Mouse (Mus musculus) testis, adult 2 months (tissue): ENCODE results near the gene Hebp1. TPM values are rescaled to one million over a fixed set of nuclear protein-coding genes. Genes with fewer than 3 reads are reported as not detected.

Experiments
- H3K27ac ChIP-seq: fragments of 200-500 bp; 2 replicates; pipeline ENCODE4 v1.5.1; 2012; ENCODE audit warnings: low read depth, low read length; ENCODE audit not compliant: control insufficient read depth, insufficient read depth
- H3K27me3 ChIP-seq: fragments of 200-500 bp; 2 replicates; pipeline ENCODE4 v1.6.1; 2012; ENCODE audit warnings: mild to moderate bottlenecking, low read length, moderate library complexity; ENCODE audit not compliant: control insufficient read depth, insufficient read depth
- H3K36me3 ChIP-seq: fragments of 200-500 bp; 2 replicates; pipeline ENCODE4 v1.6.1; 2012; ENCODE audit warnings: mild to moderate bottlenecking, low read length; ENCODE audit not compliant: control insufficient read depth, insufficient read depth
- H3K4me1 ChIP-seq: fragments of 200-500 bp; 2 replicates; pipeline ENCODE4 v1.6.1; 2012; ENCODE audit warnings: low read length; ENCODE audit not compliant: control insufficient read depth, insufficient read depth
- H3K4me3 ChIP-seq: fragments of 200-500 bp; 2 replicates; pipeline ENCODE4 v1.5.1; 2012; ENCODE audit warnings: low read depth, mild to moderate bottlenecking, low read length, moderate library complexity, mixed read lengths; ENCODE audit not compliant: control insufficient read depth
- CTCF ChIP-seq: fragments of 200-500 bp; IDR thresholded peaks from 2 replicates; pipeline ENCODE4 v1.5.1; 2012; ENCODE audit warnings: low read depth, mild to moderate bottlenecking, inconsistent platforms, low read length, moderate library complexity; ENCODE audit not compliant: control insufficient read depth, insufficient read depth, insufficient replicate concordance
- POLR2A ChIP-seq: fragments of 200-500 bp; IDR thresholded peaks from 2 replicates; pipeline ENCODE4 v1.6.1; 2012; ENCODE audit warnings: low read depth, mild to moderate bottlenecking, inconsistent platforms, low read length, moderate library complexity; ENCODE audit not compliant: control insufficient read depth
- polyA plus RNA-seq: library from polyadenylated mRNA; depleted of rRNA; stranded (reverse); fragments of >200 nt; gene quantifications from 2 replicates; pipeline ENCODE4 v1.2.3, GENCODE M21; 2012

Gene Hebp1
- polyA plus RNA-seq, 1 experiment: 4.9 TPM

- H3K4me3 ChIP-seq: peak overlapping the region; percentile 94
- no peak overlapping the region for H3K27ac ChIP-seq
- H3K36me3 ChIP-seq: no peaks in the 10 kb centered on the region
- H3K4me1 ChIP-seq: peaks cover 12% of the 10 kb centered on the region
- TF ChIP-seq CTCF (no peak), POLR2A (no peak)
- H3K27me3 ChIP-seq: no peaks in the 10 kb centered on the region
Observed at GRCm38 (mm10) chr6:135168471-135168870, 29.4 kb downstream of the Hebp1 start.

- Histone ChIP-seq H3K27me3 (no peaks in the 10 kb centered on the region), H3K36me3 (no peaks in the 10 kb centered on the region), H3K4me1 (peaks cover 12% of the 10 kb centered on the region), H3K27ac (peak overlapping the region; percentile 74), H3K4me3 (peak overlapping the region; percentile 94)
- TF ChIP-seq CTCF: no peak
- peak; percentile 55; the same call in 1 of the 2 replicates for TF ChIP-seq POLR2A
Observed at GRCm38 (mm10) chr6:135167380-135168311, 30.2 kb downstream of the Hebp1 start.

- Histone ChIP-seq H3K36me3 (no peaks in the 10 kb centered on the region), H3K27me3 (no peaks in the 10 kb centered on the region), H3K27ac (no peak overlapping the region), H3K4me3 (no peak overlapping the region), H3K4me1 (peaks cover 12% of the 10 kb centered on the region)
- TF ChIP-seq POLR2A (no peak), CTCF (no peak)
Observed at GRCm38 (mm10) chr6:135166712-135167111, 31.1 kb downstream of the Hebp1 start.

GRCm38 (mm10) chr6:135166262-135166661, 31.6 kb downstream of the Hebp1 start:
- H3K4me1 ChIP-seq: peaks cover 12% of the 10 kb centered on the region
- TF ChIP-seq POLR2A (no peak), CTCF (no peak)
- H3K27me3 ChIP-seq: no peaks in the 10 kb centered on the region
- no peak overlapping the region for H3K4me3 ChIP-seq
- no peak overlapping the region for H3K27ac ChIP-seq
- no peaks in the 10 kb centered on the region for H3K36me3 ChIP-seq

GRCm38 (mm10) chr6:135165706-135166105, 32.1 kb downstream of the Hebp1 start:
- TF ChIP-seq POLR2A (no peak), CTCF (no peak)
- Histone ChIP-seq H3K27ac (no peak overlapping the region), H3K36me3 (no peaks in the 10 kb centered on the region), H3K27me3 (no peaks in the 10 kb centered on the region), H3K4me1 (peaks cover 12% of the 10 kb centered on the region), H3K4me3 (no peak overlapping the region)

GRCm38 (mm10) chr6:135165191-135165590, 32.6 kb downstream of the Hebp1 start:
- peaks cover 12% of the 10 kb centered on the region for H3K4me1 ChIP-seq
- H3K36me3 ChIP-seq: no peaks in the 10 kb centered on the region
- TF ChIP-seq POLR2A (no peak), CTCF (no peak)
- no peak overlapping the region for H3K4me3 ChIP-seq
- H3K27ac ChIP-seq: no peak overlapping the region
- no peaks in the 10 kb centered on the region for H3K27me3 ChIP-seq

- H3K27ac ChIP-seq: no peak overlapping the region
- no peaks in the 10 kb centered on the region for H3K27me3 ChIP-seq
- H3K4me3 ChIP-seq: no peak overlapping the region
- TF ChIP-seq CTCF: no peak
- TF ChIP-seq POLR2A: no peak
- peaks cover 7% of the 10 kb centered on the region for H3K4me1 ChIP-seq
- H3K36me3 ChIP-seq: no peaks in the 10 kb centered on the region
Observed at GRCm38 (mm10) chr6:135162861-135163260, 35.0 kb downstream of the Hebp1 start.

GRCm38 (mm10) chr6:135162311-135162710, 35.5 kb downstream of the Hebp1 start:
- no peaks in the 10 kb centered on the region for H3K36me3 ChIP-seq
- H3K27me3 ChIP-seq: no peaks in the 10 kb centered on the region
- H3K4me1 ChIP-seq: peaks cover 1% of the 10 kb centered on the region
- H3K27ac ChIP-seq: no peak overlapping the region
- TF ChIP-seq POLR2A (no peak), CTCF (no peak)
- no peak overlapping the region for H3K4me3 ChIP-seq
